In genomic region chr12:68601366-68601765, GRCm38 (mm10) we compare ENCODE assay signal across 19 mouse cellular contexts.
A peak's percentile ranks its signal among the peaks of the same experiment; 100 is the strongest.
DNase-seq lines count a peak whose midpoint lies in the region; TF ChIP-seq lines count a peak whose summit lies in the region.
"Had no signal": no experiment of that assay in that cellular context is flagged by ENCODE, and none has a peak within 500 bp of the region (broad histone marks: within the 10 kb centered on the region; RNA-seq: fewer than 3 reads in every experiment).

No protein-coding gene starts in this region.

- H3K36me3 ChIP-seq in kidney, adult 2 months (ENCODE audit: control insufficient read depth, insufficient read depth, low read length) = no peaks in the 10 kb centered on the region
- H3K36me3 ChIP-seq: G1E had no signal

- 0 out of 2 replicates have a peak overlapping the region, but pooled peaks have one; percentile 45 for H3K27ac ChIP-seq in kidney, adult 2 months (ENCODE audit: insufficient read depth, low read depth, low read length)

- TF ChIP-seq POLR2A in kidney, adult 2 months (IDR thresholded peaks at IDR 0.05; ENCODE audit: low read depth, low read length) = no peak

- no peaks in the 10 kb centered on the region for H3K27me3 ChIP-seq in kidney, adult 2 months (replicated peaks; ENCODE audit: control insufficient read depth, insufficient read depth, low read length)
- H3K27me3 ChIP-seq: CH12.LX, Patski had no signal

- no peak overlapping the region for H3K4me3 ChIP-seq in kidney, adult 2 months (ENCODE audit: insufficient read depth, low read depth, low read length)

- peak; percentile 52 for DNase-seq in kidney, adult 2 months
- DNase-seq in kidney, adult 18-20 months = no peak
- peak; percentile 6 to 8 for DNase-seq in kidney, adult 8-10 months
- DNase-seq in kidney, postnatal 25 days = no peak
- peak; percentile 51 for DNase-seq in kidney, adult 9 months
- no peak for DNase-seq in kidney, postnatal 4 days
- DNase-seq: adrenal gland, adult 2 months; adrenal gland, adult 8-10 months; adrenal gland, postnatal 10 days; adrenal gland, postnatal 14 days; adrenal gland, postnatal 25 days; adrenal gland, postnatal 36 days; B cell, adult 2 months; cerebellum, adult 11 months; cerebellum, adult 11-12 months; cerebellum, adult 18-20 months had no signal

- no peak for TF ChIP-seq CTCF in kidney, adult 2 months (conservative IDR thresholded peaks at IDR 0.05; ENCODE audit: insufficient read depth, insufficient read length, low read depth, low read length)

- H3K4me1 ChIP-seq in kidney, adult 2 months (ENCODE audit: control insufficient read depth, insufficient read depth, low read length) = no peaks in the 10 kb centered on the region; the same call in 1 of the 2 replicates

Comparison
In these comparisons a context has a peak if more than half of its experiments do, and no peak if none do; other contexts are left out.
1. DNase-seq: peak in kidney, adult 2 months (single experiment), kidney, adult 8-10 months (2 of 2) and kidney, adult 9 months (single experiment); none in kidney, adult 18-20 months (single experiment), kidney, postnatal 25 days (0 of 2) and kidney, postnatal 4 days (0 of 2).